Mouse (Mus musculus): ENCODE data around the gene Gm45717.

GRCm38 (mm10) chr7:140903212-140903611, 52.5 kb downstream of the Gm45717 start:
- no peak for TF ChIP-seq GATA1 (IDR thresholded peaks at IDR 0.05; ENCODE audit: low read depth, low read length)
- TF ChIP-seq MEF2A (IDR thresholded peaks at IDR 0.05; ENCODE audit: extremely low read depth, insufficient replicate concordance, low read depth, low read length, poor library complexity, severe bottlenecking) = no peak
- peak; percentile 94 to 96 (median 94) for TF ChIP-seq CTCF (IDR thresholded peaks at IDR 0.05 in 2 of 3, conservative IDR thresholded peaks at IDR 0.05 in 1 of 3; ENCODE audit: control insufficient read depth in 1 of 3, insufficient read depth in 1 of 3, low read depth in 2 of 3, low read length in 3 of 3, poor library complexity in 1 of 3, severe bottlenecking in 1 of 3)
- TF ChIP-seq ZNF384 (IDR thresholded peaks at IDR 0.05; ENCODE audit: low read depth, low read length) = no peak
